Mouse (Mus musculus) intestine, embryonic 16.5 days (tissue): ENCODE measurements around the gene E130114P18Rik. TPM values are rescaled to one million over a fixed set of nuclear protein-coding genes. Genes with fewer than 3 reads are reported as not detected.

Source experiments
- ATAC-seq: fragments of 200-750 bp; cut with Nextera tagmentation; 2 replicates; pipeline ENCODE4 v1.8.0; 2017; ENCODE audit warnings: moderate TSS enrichment, moderate library complexity
- H3K27ac ChIP-seq: fragments of 300-500 bp; sonication (generic); 2 replicates; pipeline ENCODE4 v1.5.1; 2014; ENCODE audit warnings: mild to moderate bottlenecking, low read length
- H3K27me3 ChIP-seq: fragments of 300-500 bp; sonication (generic); replicated peaks from 2 replicates; pipeline ENCODE4 v1.6.1; 2014; ENCODE audit warnings: low read length, control low read depth, mixed read lengths; ENCODE audit not compliant: control insufficient read depth, insufficient read depth
- H3K36me3 ChIP-seq: fragments of 300-500 bp; sonication (generic); 2 replicates; pipeline ENCODE4 v1.6.1; 2014; ENCODE audit warnings: low read length, control low read depth; ENCODE audit not compliant: control insufficient read depth, insufficient read depth
- H3K4me1 ChIP-seq: fragments of 300-500 bp; sonication (generic); 2 replicates; pipeline ENCODE4 v1.6.1; 2014; ENCODE audit warnings: low read length, control low read depth, mixed read lengths; ENCODE audit not compliant: control insufficient read depth, insufficient read depth
- H3K4me2 ChIP-seq: fragments of 300-500 bp; sonication (generic); 2 replicates; pipeline ENCODE4 v1.6.1; 2014; ENCODE audit warnings: low read depth, low read length, control low read depth
- H3K4me3 ChIP-seq: fragments of 300-500 bp; sonication (generic); 2 replicates; pipeline ENCODE4 v1.5.1; 2014; ENCODE audit warnings: mild to moderate bottlenecking, low read length
- H3K9ac ChIP-seq: fragments of 300-500 bp; sonication (generic); 2 replicates; pipeline ENCODE4 v1.6.1; 2014; ENCODE audit warnings: low read depth, low read length
- H3K9me3 ChIP-seq: fragments of 300-500 bp; sonication (generic); 2 replicates; pipeline ENCODE4 v1.6.1; 2016; ENCODE audit warnings: low read length, control low read depth; ENCODE audit not compliant: control insufficient read depth
- WGBS: fragments of 180-500 bp; shearing (Covaris S2); extraction: QIAGEN DNeasy Blood & Tissue Kit; methylation state at CpG from one replicate; pipeline ENCODE4 v1.1.7; 2014; 5-methylcytosine and 5-hydroxymethylcytosine counted together
- polyA plus RNA-seq: library from polyadenylated mRNA; unstranded; fragments of >200 nt; fragmentation: Nextera tagmentation; extraction: Ambion mirVana; gene quantifications from 2 replicates; pipeline ENCODE4 v1.2.1, GENCODE M21; 2015

Gene E130114P18Rik
- polyA plus RNA-seq, 1 experiment from 2014 or later: 2.6 TPM

- H3K27me3 ChIP-seq: no peaks in the 10 kb centered on the region
These were observed 2.8 kb downstream of the E130114P18Rik start for GRCm38 (mm10) chr4:97775059-97775458.

GRCm38 (mm10) chr4:97774446-97774950 is 3.4 kb downstream of the E130114P18Rik start:
- 14% methylated on average over 4 of the region's 4 CpGs for WGBS
- peak overlapping the region; percentile 77 for H3K27ac ChIP-seq

More at GRCm38 (mm10) chr4:97775059-97775458, 2.8 kb downstream of the E130114P18Rik start:
- no peak for ATAC-seq
- H3K4me1 ChIP-seq: peaks cover 18% of the 10 kb centered on the region
- peak overlapping the region; percentile 77 for H3K27ac ChIP-seq
- H3K9me3 ChIP-seq: no peaks in the 10 kb centered on the region
- H3K36me3 ChIP-seq: no peaks in the 10 kb centered on the region
- H3K4me3 ChIP-seq: peak overlapping the region; percentile 35
- peak overlapping the region; percentile 34; the same call in 1 of the 2 replicates for H3K9ac ChIP-seq
- 2% methylated on average over 13 of the region's 13 CpGs for WGBS
- peak overlapping the region; percentile 88 for H3K4me2 ChIP-seq

GRCm38 (mm10) chr4:97773791-97774190 is 4.1 kb downstream of the E130114P18Rik start:
- Histone ChIP-seq H3K27ac (peak overlapping the region; percentile 65), H3K27me3 (no peaks in the 10 kb centered on the region), H3K4me1 (peaks cover 16% of the 10 kb centered on the region), H3K4me3 (peak overlapping the region; percentile 18), H3K9me3 (no peaks in the 10 kb centered on the region), H3K36me3 (no peaks in the 10 kb centered on the region), H3K9ac (no peak overlapping the region), H3K4me2 (peak overlapping the region; percentile 48)
- 67% methylated on average over 2 of the region's 2 CpGs for WGBS
- ATAC-seq: no peak

More at GRCm38 (mm10) chr4:97774446-97774950, 3.4 kb downstream of the E130114P18Rik start:
- no peak for ATAC-seq
- Histone ChIP-seq H3K36me3 (no peaks in the 10 kb centered on the region), H3K4me3 (peak overlapping the region; percentile 35; the same call in 1 of the 2 replicates), H3K27me3 (no peaks in the 10 kb centered on the region), H3K4me1 (peaks cover 16% of the 10 kb centered on the region), H3K9me3 (no peaks in the 10 kb centered on the region), H3K4me2 (peak overlapping the region; percentile 88), H3K9ac (peak overlapping the region; percentile 34; the same call in 1 of the 2 replicates)

- peak overlapping the region; percentile 55 for H3K4me3 ChIP-seq
- H3K27ac ChIP-seq: peak overlapping the region; percentile 65
- H3K9me3 ChIP-seq: no peaks in the 10 kb centered on the region
- peak overlapping the region; percentile 83 for H3K4me2 ChIP-seq
- 0 out of 2 replicates have a peak overlapping the region, but pooled peaks have one; percentile 68 for H3K9ac ChIP-seq
- H3K4me1 ChIP-seq: peaks cover 16% of the 10 kb centered on the region
- peak; percentile 78 for ATAC-seq
- H3K27me3 ChIP-seq: no peaks in the 10 kb centered on the region
- H3K36me3 ChIP-seq: no peaks in the 10 kb centered on the region
- WGBS: under 1% methylated on average over 14 of the region's 14 CpGs
These were observed 4.7 kb downstream of the E130114P18Rik start for GRCm38 (mm10) chr4:97773110-97773593.

- Histone ChIP-seq H3K4me2 (peak within 1 kb of the TSS; percentile 83), H3K4me1 (peaks cover 16% of the 10 kb centered on the region), H3K9me3 (no peaks in the 10 kb centered on the region), H3K36me3 (no peaks in the 10 kb centered on the region), H3K4me3 (peak within 1 kb of the TSS; percentile 55), H3K27me3 (no peaks in the 10 kb centered on the region), H3K27ac (peak within 1 kb of the TSS; percentile 97), H3K9ac (peak within 1 kb of the TSS; percentile 68)
- under 1% methylated on average over 9 of the region's 9 CpGs for WGBS
- no peak for ATAC-seq
These were observed 5.2 kb downstream of the E130114P18Rik start, which contains the start of gene Nfia for GRCm38 (mm10) chr4:97772641-97773040. Nfia (plus strand) TSS chr4:97772734.

GRCm38 (mm10) chr4:97772084-97772484 is 5.8 kb downstream of the E130114P18Rik start:
- Histone ChIP-seq H3K4me2 (peak overlapping the region; percentile 83), H3K9me3 (no peaks in the 10 kb centered on the region), H3K27ac (peak overlapping the region; percentile 97), H3K4me3 (peak overlapping the region; percentile 55), H3K36me3 (no peaks in the 10 kb centered on the region), H3K9ac (peak overlapping the region; percentile 68), H3K27me3 (no peaks in the 10 kb centered on the region), H3K4me1 (peaks cover 16% of the 10 kb centered on the region)
- ATAC-seq: peak; percentile 96
- WGBS: under 1% methylated on average over 25 of the region's 25 CpGs

GRCm38 (mm10) chr4:97771426-97771825 is 6.5 kb downstream of the E130114P18Rik start:
- Histone ChIP-seq H3K9me3 (no peaks in the 10 kb centered on the region), H3K27me3 (no peaks in the 10 kb centered on the region), H3K9ac (peak overlapping the region; percentile 64), H3K4me3 (peak overlapping the region; percentile 55), H3K4me1 (peaks cover 12% of the 10 kb centered on the region), H3K4me2 (peak overlapping the region; percentile 83), H3K36me3 (no peaks in the 10 kb centered on the region), H3K27ac (peak overlapping the region; percentile 97)
- no peak for ATAC-seq
- WGBS: 13% methylated on average over 5 of the region's 5 CpGs

- no peak for ATAC-seq
- H3K4me1 ChIP-seq: peaks cover 8% of the 10 kb centered on the region
- H3K9ac ChIP-seq: no peak overlapping the region
- H3K4me2 ChIP-seq: no peak overlapping the region
- no peaks in the 10 kb centered on the region for H3K27me3 ChIP-seq
- WGBS: no CpG with 5 or more reads among the region's 1 CpGs
- no peak overlapping the region for H3K4me3 ChIP-seq
- H3K27ac ChIP-seq: no peak overlapping the region
- H3K36me3 ChIP-seq: no peaks in the 10 kb centered on the region
- H3K9me3 ChIP-seq: no peaks in the 10 kb centered on the region
These were observed 8.0 kb downstream of the E130114P18Rik start for GRCm38 (mm10) chr4:97769861-97770260.

- no peaks in the 10 kb centered on the region; the same call in 1 of the 2 replicates for H3K4me1 ChIP-seq
- no peaks in the 10 kb centered on the region for H3K9me3 ChIP-seq
- no peak for ATAC-seq
These were observed 10.4 kb downstream of the E130114P18Rik start for GRCm38 (mm10) chr4:97767516-97767915.

More at GRCm38 (mm10) chr4:97767516-97767915, 10.4 kb downstream of the E130114P18Rik start:
- Histone ChIP-seq H3K9ac (no peak overlapping the region), H3K4me2 (no peak overlapping the region), H3K27ac (no peak overlapping the region), H3K4me3 (no peak overlapping the region), H3K27me3 (no peaks in the 10 kb centered on the region), H3K36me3 (no peaks in the 10 kb centered on the region)
- WGBS: 89% methylated on average over 5 of the region's 5 CpGs
